Mouse (Mus musculus) mouse embryonic stem cell (cell line): ENCODE results near the gene Ndufs3.

Source experiments
- in situ Hi-C, 2 experiments: fragments of 300-500 bp; cut with MboI; formaldehyde crosslinking; loops; 1 replicate in 1 of 2; 3 replicates in 1 of 2; pipeline ENCODE4 v1.14.3; 2019 to 2020; ENCODE audit warnings: low sequenced_read_pairs in 2 of 2, low pct_unique_long_range_greater_than_20kb in 1 of 2, mixed read lengths in 1 of 2; ENCODE audit not compliant: unreplicated experiment in 1 of 2

The Ndufs3 gene

DNA sequence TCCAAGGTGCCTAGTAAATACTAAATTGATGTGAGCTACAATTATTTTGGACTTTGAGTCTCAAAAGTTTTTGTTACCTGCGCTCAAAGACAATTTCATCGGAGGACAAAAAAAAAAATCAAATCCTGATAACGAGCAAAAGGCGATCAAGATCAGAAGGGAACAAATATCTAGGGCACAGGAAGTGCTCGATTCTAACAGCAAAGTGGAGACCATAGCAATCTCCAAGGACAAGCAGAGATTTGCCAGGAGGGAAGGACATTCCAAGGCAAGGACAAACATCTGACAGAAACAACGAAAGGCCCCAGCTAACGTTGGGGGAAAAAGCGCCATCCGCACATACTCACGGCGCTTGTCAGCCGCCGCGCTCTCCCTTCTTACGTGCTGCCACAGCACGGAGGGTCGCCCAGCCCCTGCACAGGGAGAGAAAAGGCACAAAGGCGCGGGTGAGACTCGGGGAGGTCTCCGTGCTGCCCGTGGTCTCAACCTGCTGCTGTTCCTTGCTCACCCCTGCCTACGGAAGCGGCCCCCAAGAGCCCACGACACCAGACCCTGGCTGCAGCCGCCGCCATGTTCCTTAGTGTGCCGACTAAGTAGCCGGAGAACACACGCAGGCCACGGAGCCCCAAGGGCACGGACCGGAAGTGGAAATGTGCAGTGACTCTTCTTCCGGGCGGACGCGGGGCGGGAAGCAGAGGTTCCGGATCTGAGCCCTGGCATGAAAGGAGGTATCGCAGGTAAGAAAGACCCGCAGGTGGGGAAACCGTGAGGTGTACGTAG, at the start of gene Ndufs3, which contains the start of gene Kbtbd4:
TSS of gene Ndufs3 (minus strand) at position 752 of the 780 bp plus-strand sequence.
TSS of gene Kbtbd4 (plus strand) at position 665 of the 780 bp plus-strand sequence.
- in situ Hi-C loops, result no loop called here

DNA sequence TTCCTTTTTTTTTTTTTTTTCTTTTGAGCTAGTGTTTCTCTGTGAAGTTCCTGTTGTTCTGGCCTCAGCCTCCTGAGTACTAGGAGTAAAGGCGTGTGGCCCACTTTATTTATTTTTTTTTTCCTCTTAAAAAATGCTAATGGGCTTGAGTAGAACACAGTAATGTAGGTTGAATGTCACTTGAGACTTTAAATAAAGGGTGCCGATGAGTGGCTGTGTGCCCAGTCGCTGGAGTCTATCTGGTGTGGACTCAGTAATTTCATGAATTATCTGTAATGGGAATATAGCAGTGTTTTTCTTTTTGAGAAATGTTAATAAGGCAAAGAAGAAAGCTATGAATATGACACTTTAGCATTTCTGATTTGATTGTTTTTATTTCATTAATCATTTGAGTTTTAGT, 48.8 kb upstream of the Ndufs3 start:
- in situ Hi-C loops, result no loop called here

DNA sequence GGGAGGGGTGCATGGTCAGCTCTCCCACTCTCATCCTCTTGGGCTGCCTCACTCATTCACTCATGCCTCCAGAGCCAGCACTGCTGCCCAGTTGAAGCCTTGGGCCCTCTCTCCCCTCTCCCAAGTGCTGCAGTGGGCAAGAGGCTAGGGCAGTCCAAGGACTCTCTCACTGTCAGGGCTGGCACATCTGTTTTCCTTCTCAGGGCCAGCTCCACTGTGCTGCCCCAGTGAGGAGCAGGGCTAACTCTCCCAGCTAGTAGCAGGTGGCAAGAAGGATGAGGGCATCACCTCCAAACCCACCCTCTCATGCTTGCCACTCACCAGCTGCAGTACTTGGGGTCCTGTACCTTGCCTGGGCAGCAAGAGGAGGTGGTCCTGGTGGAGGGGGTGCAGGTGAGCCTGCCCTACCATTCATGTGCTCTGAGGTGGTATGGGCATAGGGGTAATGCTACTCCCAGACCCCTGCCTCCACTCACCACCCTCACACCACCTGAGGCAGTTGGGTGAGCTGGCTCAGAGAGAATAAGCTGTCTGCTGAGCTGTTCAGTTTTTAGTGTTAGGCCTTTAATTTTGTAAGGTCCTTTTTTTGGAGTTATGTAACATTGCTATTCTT, 46.1 kb upstream of the Ndufs3 start:
- in situ Hi-C loops, result no loop called here

GRCm38 (mm10) chr2:90950149-90950548, 45.5 kb upstream of the Ndufs3 start:
- in situ Hi-C loops, result no loop called here

GRCm38 (mm10) chr2:90941744-90942143, 37.1 kb upstream of the Ndufs3 start:
- in situ Hi-C loops, result no loop called here

- in situ Hi-C loops, result no loop called here
These were observed 35.9 kb upstream of the Ndufs3 start, which contains the start of gene Celf1 for GRCm38 (mm10) chr2:90940233-90941229. Celf1 (plus strand) TSS chr2:90940382.

DNA sequence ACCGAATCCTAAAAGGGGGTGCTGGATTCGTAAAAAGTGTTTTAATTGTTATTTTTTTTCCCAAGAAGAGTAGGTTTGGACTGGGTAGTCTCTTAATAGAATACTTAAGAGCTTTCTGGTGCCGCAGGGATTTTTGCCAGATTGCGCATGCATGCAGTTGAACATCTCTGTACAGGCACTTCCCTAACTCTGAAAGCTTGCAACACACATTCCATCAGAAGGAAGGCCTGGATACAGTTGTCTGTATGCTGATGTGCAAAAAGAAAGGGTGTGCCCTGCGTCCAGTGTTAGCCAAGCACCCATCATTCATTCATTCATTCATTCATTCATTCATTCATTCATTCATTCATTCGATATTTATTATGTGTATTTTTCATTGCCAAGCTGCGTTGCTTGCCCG, 35.1 kb upstream of the Ndufs3 start:
- in situ Hi-C loops, result no loop called here

DNA sequence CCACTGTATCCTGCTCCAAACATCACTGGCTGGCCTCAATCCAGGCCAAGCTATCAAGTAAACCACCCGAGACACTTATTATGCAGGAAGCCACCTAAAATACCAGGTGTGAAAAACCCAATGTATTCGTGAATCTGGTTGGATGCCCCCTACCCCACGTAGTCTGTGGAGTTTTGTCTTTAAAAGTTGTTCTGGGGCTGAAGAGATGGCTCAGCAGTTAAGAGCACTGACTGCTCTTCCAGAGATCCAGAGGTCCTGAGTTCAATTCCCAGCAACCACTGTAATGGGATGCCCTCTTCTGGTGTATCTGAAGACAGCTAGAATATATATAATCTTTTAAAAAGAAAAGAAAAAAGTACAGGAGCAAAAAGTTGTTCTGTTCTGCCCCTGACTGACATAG, 33.7 kb upstream of the Ndufs3 start:
- in situ Hi-C loops, result no loop called here

DNA sequence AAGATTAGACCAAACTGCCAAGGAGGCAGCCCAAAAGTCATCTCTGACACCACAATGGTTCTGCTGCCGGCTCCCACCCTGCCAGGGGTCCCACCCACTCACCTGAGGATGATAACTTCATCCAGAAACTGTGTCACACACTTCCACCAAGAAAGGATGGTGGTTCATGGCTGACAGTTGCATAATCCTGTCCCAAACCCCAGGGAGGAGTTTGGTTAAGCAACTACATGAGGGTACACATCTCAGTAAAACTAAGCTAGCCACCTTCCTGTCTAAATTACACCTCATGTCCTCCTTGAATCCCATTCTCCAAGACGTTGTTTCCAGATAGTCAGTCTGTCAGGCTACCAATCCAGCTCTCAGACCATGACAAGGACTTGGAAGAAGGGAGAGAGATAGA, 27.6 kb upstream of the Ndufs3 start:
- in situ Hi-C loops, result no loop called here

GRCm38 (mm10) chr2:90931829-90932228, 27.2 kb upstream of the Ndufs3 start:
- in situ Hi-C loops, result no loop called here

DNA sequence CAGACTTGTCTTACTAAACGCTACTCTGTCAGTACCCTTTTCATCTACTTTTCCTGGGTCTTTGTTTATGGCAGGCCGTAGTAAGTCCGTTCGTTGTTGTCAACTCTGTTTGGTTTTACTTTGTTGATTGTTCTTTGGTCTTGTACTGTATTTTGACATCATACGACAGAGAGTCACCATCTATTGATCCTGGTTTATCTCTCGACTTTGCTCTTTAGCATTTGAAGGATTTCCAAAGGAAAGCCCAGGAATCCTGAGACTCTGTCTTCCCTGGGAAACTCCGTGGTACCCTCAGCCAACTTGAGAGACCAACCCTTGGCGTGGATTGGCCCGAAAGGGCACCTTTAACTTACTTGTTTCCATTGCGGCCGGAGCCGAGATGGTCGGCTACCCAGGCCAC, 23.9 kb upstream of the Ndufs3 start:
- in situ Hi-C loops, result no loop called here

- in situ Hi-C loops, result no loop called here
These were observed 18.0 kb upstream of the Ndufs3 start for GRCm38 (mm10) chr2:90922636-90923035.

DNA sequence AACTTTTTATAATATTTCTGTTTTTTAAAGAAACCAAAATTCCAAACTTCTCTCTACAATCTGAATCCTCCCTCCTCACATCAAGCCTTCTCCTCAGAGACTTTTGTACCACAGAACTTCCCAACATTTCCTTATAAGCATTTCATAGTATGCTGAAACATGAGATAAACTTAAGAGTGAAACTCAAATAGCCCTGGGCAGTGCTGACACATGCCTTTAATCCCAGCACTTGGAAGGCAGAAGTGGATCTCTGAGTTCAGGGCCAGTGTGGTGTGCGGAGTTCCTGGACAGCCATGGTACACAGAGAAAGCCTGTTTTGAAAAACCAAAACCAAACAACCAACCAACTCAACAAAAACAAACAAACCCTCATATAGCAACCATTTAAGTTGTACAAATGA, 16.6 kb upstream of the Ndufs3 start:
- in situ Hi-C loops, result no loop called here

- in situ Hi-C loops, result no loop called here
These were observed 13.5 kb upstream of the Ndufs3 start for GRCm38 (mm10) chr2:90917999-90918698.

GRCm38 (mm10) chr2:90917233-90917998, 12.8 kb upstream of the Ndufs3 start:
- in situ Hi-C loops, result no loop called here

DNA sequence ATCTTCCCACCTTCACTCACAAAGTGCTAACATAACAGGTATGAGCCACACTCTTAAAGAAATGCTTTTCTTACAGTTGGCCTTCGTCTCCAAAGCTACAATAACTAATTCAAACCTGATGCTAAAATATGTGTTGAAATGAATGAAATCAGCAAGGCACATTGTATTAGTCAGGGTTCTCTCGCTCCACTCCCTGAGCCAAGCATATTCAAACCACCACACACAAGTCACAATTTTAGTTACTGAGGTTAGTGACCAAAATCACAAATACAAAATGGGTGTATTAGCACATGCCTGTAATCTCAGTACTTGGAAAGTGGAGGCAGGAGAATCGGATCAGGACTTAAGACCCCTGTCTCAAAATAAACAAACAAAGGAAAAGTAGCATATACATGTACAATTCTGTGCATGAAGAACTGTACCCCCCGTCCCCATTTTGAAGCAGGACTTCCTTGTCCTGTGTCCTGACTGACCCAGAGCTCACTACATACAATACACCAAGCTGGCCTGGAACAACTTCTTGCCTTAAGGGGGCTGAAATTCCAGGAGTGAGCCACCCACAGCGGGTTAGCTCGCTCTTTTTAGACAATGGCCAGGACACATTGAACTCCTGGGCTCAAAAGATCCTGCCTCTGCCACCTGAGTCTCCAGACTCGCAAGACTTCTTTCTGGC, 12.1 kb upstream of the Ndufs3 start:
- in situ Hi-C loops, result no loop called here

- in situ Hi-C loops, result no loop called here
These were observed 10.9 kb upstream of the Ndufs3 start for GRCm38 (mm10) chr2:90915516-90915915.
